Mouse (Mus musculus): ENCODE data around the gene Jhy.

DNA sequence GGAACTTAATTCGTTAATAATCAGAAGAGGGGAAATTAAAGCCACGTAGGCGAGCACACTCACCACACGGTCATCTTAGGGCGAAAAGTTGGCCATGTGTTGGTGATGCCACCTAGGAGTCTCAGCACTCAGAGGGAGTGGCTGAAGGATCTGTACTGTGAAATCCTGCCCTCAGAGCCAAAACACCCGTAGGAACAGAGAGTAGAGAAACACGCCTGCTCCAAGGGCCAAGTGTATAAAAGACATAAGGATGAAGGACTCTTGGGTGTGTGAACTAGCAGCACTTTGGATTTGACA, 448 bp upstream of the Jhy start:
- TF ChIP-seq UBTF (IDR thresholded peaks at IDR 0.05; ENCODE audit: borderline replicate concordance, insufficient read depth, low read depth, low read length): no peak
- TF ChIP-seq USF1 (IDR thresholded peaks at IDR 0.05; ENCODE audit: low read depth, low read length): no peak
- TF ChIP-seq POLR2AphosphoS5 (IDR thresholded peaks at IDR 0.05; ENCODE audit: borderline replicate concordance, low read depth, low read length): no peak

Measured in MEL (cell line).